Mouse (Mus musculus) left cerebral cortex, adult 6 months (tissue): ENCODE measurements around the gene Vgll1. TPM values are rescaled to one million over a fixed set of nuclear protein-coding genes. Genes with fewer than 3 reads are reported as not detected.

Source experiments
- long read RNA-seq, 2 experiments: library from polyadenylated mRNA; unstranded; transcript quantifications; one replicate each; pipeline ENCODE4 v2.0.0; 2019 to 2020
- polyA plus RNA-seq: library from polyadenylated mRNA; unstranded; fragments of <200 nt; fragmentation: Nextera tagmentation; gene quantifications from 2 replicates; pipeline ENCODE4 v1.2.3, GENCODE M21; 2021

Gene Vgll1
- polyA plus RNA-seq: not detected in 2 replicates
- long read RNA-seq, experiment 1: 0 reads
- long read RNA-seq, experiment 2: 0 reads

GRCm38 (mm10) chrX:57087806-57088205 lies at the start of gene Vgll1:
Vgll1 (plus strand) TSS chrX:57088106.

GRCm38 (mm10) chrX:57042774-57043173 lies 45.1 kb upstream of the Vgll1 start, which contains the start of gene Brs3:
Brs3 (plus strand) TSS chrX:57043074.

GRCm38 (mm10) chrX:57053174-57053992 lies 34.5 kb upstream of the Vgll1 start, which contains the start of gene Htatsf1:
Htatsf1 (plus strand) TSS chrX:57053583.

Other genes with a start within 250 kb of the Vgll1 start
- gene Adgrg4, start 217.9 kb upstream of the Vgll1 start, polyA plus RNA-seq: not detected in 2 replicates
- gene Brs3, start 45.0 kb upstream of the Vgll1 start, polyA plus RNA-seq: 0.05 and 0.09 TPM in 2 replicates
- gene Htatsf1, start 34.5 kb upstream of the Vgll1 start, polyA plus RNA-seq: 70.9 and 83.6 TPM in 2 replicates
- not detected in 2 replicates for gene Cd40lg, start 124.0 kb downstream of the Vgll1 start, polyA plus RNA-seq